Mouse (Mus musculus) embryonic facial prominence, embryonic 13.5 days (tissue): ENCODE results near the gene Zbp1. TPM values are rescaled to one million over a fixed set of nuclear protein-coding genes. Genes with fewer than 3 reads are reported as not detected.

Experiments
- ATAC-seq: fragments of 200-750 bp; cut with Nextera tagmentation; 2 replicates; pipeline ENCODE4 v1.8.0; 2017; ENCODE audit warnings: low read depth; ENCODE audit not compliant: insufficient number of reproducible peaks, insufficient read depth, low FRiP score, low TSS enrichment
- H3K27ac ChIP-seq: fragments of 300-500 bp; sonication (generic); 2 replicates; pipeline ENCODE4 v1.5.1; 2015; ENCODE audit warnings: moderate library complexity, mild to moderate bottlenecking, inconsistent platforms
- H3K27me3 ChIP-seq: fragments of 300-500 bp; sonication (generic); 2 replicates; pipeline ENCODE4 v1.6.1; 2015; ENCODE audit warnings: mild to moderate bottlenecking, inconsistent platforms
- H3K36me3 ChIP-seq: fragments of 300-500 bp; sonication (generic); 2 replicates; pipeline ENCODE4 v1.6.1; 2015; ENCODE audit warnings: mild to moderate bottlenecking, inconsistent platforms
- H3K4me1 ChIP-seq: fragments of 300-500 bp; sonication (generic); 2 replicates; pipeline ENCODE4 v1.6.1; 2015; ENCODE audit warnings: inconsistent platforms
- H3K4me2 ChIP-seq: fragments of 300-500 bp; sonication (generic); 2 replicates; pipeline ENCODE4 v1.6.1; 2015; ENCODE audit warnings: moderate library complexity, mild to moderate bottlenecking, inconsistent platforms
- H3K4me3 ChIP-seq: fragments of 300-500 bp; sonication (generic); 2 replicates; pipeline ENCODE4 v1.5.1; 2015; ENCODE audit warnings: mild to moderate bottlenecking, inconsistent platforms
- H3K9ac ChIP-seq: fragments of 300-500 bp; sonication (generic); 2 replicates; pipeline ENCODE4 v1.6.1; 2015; ENCODE audit warnings: mild to moderate bottlenecking, inconsistent platforms
- H3K9me3 ChIP-seq: fragments of 300-500 bp; sonication (generic); 2 replicates; pipeline ENCODE4 v1.6.1; 2016; ENCODE audit warnings: inconsistent platforms
- WGBS: fragments of 180-500 bp; shearing (Covaris S2); methylation state at CpG from one replicate; pipeline ENCODE4 v1.1.7; 2015; ENCODE audit warnings: mixed read lengths; 5-methylcytosine and 5-hydroxymethylcytosine counted together
- polyA plus RNA-seq: library from polyadenylated mRNA; unstranded; fragments of >200 nt; fragmentation: Nextera tagmentation; extraction: Ambion mirVana; gene quantifications from 2 replicates; pipeline ENCODE4 v1.2.1, GENCODE M21; 2015

The Zbp1 gene
- 0.13 TPM in 1 of 2 replicates, not detected in the other for polyA plus RNA-seq

- ATAC-seq, result no peak
- H3K9ac ChIP-seq, result no peak within 1 kb of the TSS
- 0 out of 2 replicates have a peak, but pooled peaks cover 7% of the 10 kb centered on the region for H3K9me3 ChIP-seq
- H3K27ac ChIP-seq, result no peak within 1 kb of the TSS
- H3K27me3 ChIP-seq, result no peaks in the 10 kb centered on the region
- 63% methylated on average over 11 of the region's 11 CpGs for WGBS
- no peak within 1 kb of the TSS for H3K4me3 ChIP-seq
- no peaks in the 10 kb centered on the region for H3K36me3 ChIP-seq
- H3K4me1 ChIP-seq, result no peaks in the 10 kb centered on the region
- no peak within 1 kb of the TSS for H3K4me2 ChIP-seq
These were observed at the start of gene Zbp1 for GRCm38 (mm10) chr2:173218416-173219141. Zbp1 (minus strand) TSS chr2:173218923.

GRCm38 (mm10) chr2:173267562-173267961, 48.8 kb upstream of the Zbp1 start:
- H3K4me1 ChIP-seq, result peaks cover 99% of the 10 kb centered on the region
- H3K36me3 ChIP-seq, result peaks cover 4% of the 10 kb centered on the region; the same call in 1 of the 2 replicates
- no peaks in the 10 kb centered on the region for H3K27me3 ChIP-seq
- no peaks in the 10 kb centered on the region for H3K9me3 ChIP-seq
- H3K9ac ChIP-seq, result no peak overlapping the region
- H3K4me2 ChIP-seq, result no peak overlapping the region
- ATAC-seq, result no peak
- H3K27ac ChIP-seq, result no peak overlapping the region
- WGBS, result 81% methylated on average over 3 of the region's 3 CpGs
- no peak overlapping the region for H3K4me3 ChIP-seq

- no peak for ATAC-seq
- WGBS, result 75% methylated on average over 25 of the region's 25 CpGs
- no peak overlapping the region for H3K4me2 ChIP-seq
These were observed 47.8 kb upstream of the Zbp1 start for GRCm38 (mm10) chr2:173266349-173267112.

GRCm38 (mm10) chr2:173265468-173266265, 46.9 kb upstream of the Zbp1 start:
- no peak for ATAC-seq
- no peaks in the 10 kb centered on the region for H3K9me3 ChIP-seq
- peaks cover 99% of the 10 kb centered on the region for H3K4me1 ChIP-seq
- H3K27me3 ChIP-seq, result no peaks in the 10 kb centered on the region
- H3K36me3 ChIP-seq, result peaks cover 4% of the 10 kb centered on the region; the same call in 1 of the 2 replicates
- no peak overlapping the region for H3K4me2 ChIP-seq
- WGBS, result 84% methylated on average over 22 of the region's 22 CpGs
- H3K4me3 ChIP-seq, result no peak overlapping the region
- H3K27ac ChIP-seq, result no peak overlapping the region
- no peak overlapping the region for H3K9ac ChIP-seq

More at GRCm38 (mm10) chr2:173266349-173267112, 47.8 kb upstream of the Zbp1 start:
- H3K4me1 ChIP-seq, result peaks cover 99% of the 10 kb centered on the region
- no peak overlapping the region for H3K9ac ChIP-seq
- H3K9me3 ChIP-seq, result no peaks in the 10 kb centered on the region
- H3K4me3 ChIP-seq, result no peak overlapping the region
- H3K36me3 ChIP-seq, result peaks cover 4% of the 10 kb centered on the region; the same call in 1 of the 2 replicates
- H3K27ac ChIP-seq, result no peak overlapping the region
- H3K27me3 ChIP-seq, result no peaks in the 10 kb centered on the region

GRCm38 (mm10) chr2:173264467-173265128, 45.9 kb upstream of the Zbp1 start:
- WGBS, result 33% methylated on average over 13 of the region's 13 CpGs

DNA sequence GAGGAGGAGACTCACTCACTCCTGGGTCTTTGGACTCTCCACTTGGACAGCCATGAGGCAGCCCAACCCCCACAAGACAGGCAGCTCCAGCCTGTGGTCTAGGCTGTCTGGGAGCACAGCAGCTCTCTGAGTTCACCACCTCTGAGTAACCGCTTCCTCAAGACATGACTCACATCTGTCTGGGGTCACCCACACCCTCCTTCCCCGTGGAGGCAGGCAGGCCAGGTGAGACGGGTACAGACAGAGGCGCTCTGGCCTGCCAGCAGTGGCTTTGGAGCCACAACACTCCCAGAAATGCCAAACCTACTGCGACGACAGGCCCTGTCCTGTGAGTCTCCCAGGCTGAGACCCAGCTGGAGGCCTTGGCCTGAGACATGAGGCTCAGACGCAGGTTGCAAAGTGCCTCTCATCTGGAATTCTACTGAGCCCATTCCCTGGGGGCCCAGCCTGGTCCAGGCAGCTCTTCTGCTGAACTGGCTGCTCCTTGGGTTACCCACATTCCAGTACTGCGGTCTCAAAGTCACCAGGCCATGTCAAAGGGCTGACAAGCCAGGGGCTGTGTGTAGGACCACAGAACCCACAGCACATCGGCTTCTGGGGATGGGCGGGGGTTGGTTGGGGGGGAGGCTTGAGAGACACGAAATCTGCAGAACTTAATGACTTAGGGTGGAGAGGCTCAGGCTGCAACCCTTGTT, 45.1 kb upstream of the Zbp1 start:
- H3K36me3 ChIP-seq, result peaks cover 2% of the 10 kb centered on the region; the same call in 1 of the 2 replicates
- H3K27me3 ChIP-seq, result no peaks in the 10 kb centered on the region
- 0 out of 2 replicates have a peak overlapping the region, but pooled peaks have one; percentile 13 for H3K27ac ChIP-seq
- H3K4me1 ChIP-seq, result peaks cover 99% of the 10 kb centered on the region
- WGBS, result 51% methylated on average over 11 of the region's 11 CpGs
- no peak overlapping the region for H3K4me3 ChIP-seq
- ATAC-seq, result no peak; the same call in 1 of the 2 replicates
- no peaks in the 10 kb centered on the region for H3K9me3 ChIP-seq
- no peak overlapping the region for H3K9ac ChIP-seq
- no peak overlapping the region for H3K4me2 ChIP-seq

More at GRCm38 (mm10) chr2:173264467-173265128, 45.9 kb upstream of the Zbp1 start:
- no peaks in the 10 kb centered on the region for H3K9me3 ChIP-seq
- peaks cover 4% of the 10 kb centered on the region; the same call in 1 of the 2 replicates for H3K36me3 ChIP-seq
- ATAC-seq, result peak; percentile 41; the same call in 1 of the 2 replicates
- H3K9ac ChIP-seq, result no peak overlapping the region; the same call in 1 of the 2 replicates
- H3K4me1 ChIP-seq, result peaks cover 99% of the 10 kb centered on the region
- no peaks in the 10 kb centered on the region for H3K27me3 ChIP-seq
- H3K27ac ChIP-seq, result no peak overlapping the region; the same call in 1 of the 2 replicates
- no peak overlapping the region for H3K4me2 ChIP-seq
- H3K4me3 ChIP-seq, result no peak overlapping the region

DNA sequence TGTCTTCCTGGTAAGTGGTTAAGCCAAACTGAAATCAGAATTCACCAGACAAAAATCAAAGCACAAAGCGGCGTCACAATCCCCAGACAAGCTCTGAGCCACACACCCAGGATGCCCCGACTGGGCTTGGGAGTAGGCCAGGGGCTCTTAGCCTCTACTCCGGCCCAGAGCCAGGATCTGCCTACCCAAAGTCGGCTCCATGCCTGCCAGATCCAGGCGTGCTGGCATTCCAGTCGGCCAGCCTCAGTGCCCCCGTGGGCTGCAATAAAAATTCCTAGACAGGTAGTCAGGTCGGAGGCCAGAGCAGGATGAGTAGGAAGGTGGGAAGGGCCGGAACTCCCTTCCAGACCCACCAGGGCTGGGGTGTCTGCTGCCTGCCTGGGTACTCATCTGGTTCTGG, 42.8 kb upstream of the Zbp1 start:
- ATAC-seq, result no peak
- Histone ChIP-seq H3K4me2 (no peak overlapping the region), H3K4me3 (no peak overlapping the region), H3K4me1 (peaks cover 100% of the 10 kb centered on the region), H3K9me3 (no peaks in the 10 kb centered on the region), H3K36me3 (no peaks in the 10 kb centered on the region; the same call in 1 of the 2 replicates), H3K9ac (peak overlapping the region; percentile 40; the same call in 1 of the 2 replicates), H3K27me3 (no peaks in the 10 kb centered on the region), H3K27ac (no peak overlapping the region; the same call in 1 of the 2 replicates)
- WGBS, result 75% methylated on average over 10 of the region's 10 CpGs

- Histone ChIP-seq H3K4me1 (peaks cover 100% of the 10 kb centered on the region), H3K4me3 (no peak overlapping the region), H3K36me3 (no peaks in the 10 kb centered on the region; the same call in 1 of the 2 replicates), H3K9ac (no peak overlapping the region), H3K27me3 (no peaks in the 10 kb centered on the region), H3K27ac (peak overlapping the region; percentile 45; the same call in 1 of the 2 replicates), H3K4me2 (no peak overlapping the region), H3K9me3 (no peaks in the 10 kb centered on the region)
- WGBS, result 28% methylated on average over 9 of the region's 9 CpGs
- no peak for ATAC-seq
These were observed 39.9 kb upstream of the Zbp1 start for GRCm38 (mm10) chr2:173258459-173259091.

GRCm38 (mm10) chr2:173257610-173258009, 38.9 kb upstream of the Zbp1 start:
- Histone ChIP-seq H3K36me3 (no peaks in the 10 kb centered on the region), H3K9me3 (no peaks in the 10 kb centered on the region), H3K4me1 (peaks cover 100% of the 10 kb centered on the region), H3K4me3 (no peak overlapping the region), H3K27ac (peak overlapping the region; percentile 45; the same call in 1 of the 2 replicates), H3K9ac (no peak overlapping the region), H3K27me3 (no peaks in the 10 kb centered on the region), H3K4me2 (no peak overlapping the region; the same call in 1 of the 2 replicates)
- WGBS, result 28% methylated on average over 7 of the region's 7 CpGs
- ATAC-seq, result peak; percentile 17; the same call in 1 of the 2 replicates

DNA sequence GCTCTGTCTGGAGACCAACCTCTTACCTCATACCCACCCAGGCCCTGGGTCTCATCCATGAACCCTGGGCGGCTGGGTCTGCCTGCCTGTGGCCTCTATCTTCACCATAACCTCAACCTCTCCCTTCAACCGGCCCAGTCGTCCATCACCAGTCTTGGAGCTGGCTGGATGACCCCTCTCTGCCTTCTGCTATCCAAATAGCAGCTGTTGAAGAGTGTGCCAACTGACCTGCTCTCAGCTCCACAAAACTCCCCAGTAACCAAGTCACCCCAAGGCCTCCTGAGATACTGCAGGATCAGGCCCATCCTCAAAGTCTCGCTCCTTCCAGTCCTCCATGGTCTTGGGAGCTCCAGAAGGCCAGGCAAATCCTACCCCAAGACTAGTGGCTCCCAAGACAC, 37.8 kb upstream of the Zbp1 start:
- peaks cover 99% of the 10 kb centered on the region for H3K4me1 ChIP-seq
- no peak overlapping the region for H3K4me2 ChIP-seq
- H3K9ac ChIP-seq, result no peak overlapping the region
- no peaks in the 10 kb centered on the region for H3K9me3 ChIP-seq
- no peaks in the 10 kb centered on the region for H3K27me3 ChIP-seq
- ATAC-seq, result no peak
- H3K4me3 ChIP-seq, result no peak overlapping the region
- H3K27ac ChIP-seq, result peak overlapping the region; percentile 2; the same call in 1 of the 2 replicates
- H3K36me3 ChIP-seq, result no peaks in the 10 kb centered on the region
- 69% methylated on average over 4 of the region's 4 CpGs for WGBS
